Mouse (Mus musculus): ENCODE results near the gene Zfp512b.

The Zfp512b gene

DNA sequence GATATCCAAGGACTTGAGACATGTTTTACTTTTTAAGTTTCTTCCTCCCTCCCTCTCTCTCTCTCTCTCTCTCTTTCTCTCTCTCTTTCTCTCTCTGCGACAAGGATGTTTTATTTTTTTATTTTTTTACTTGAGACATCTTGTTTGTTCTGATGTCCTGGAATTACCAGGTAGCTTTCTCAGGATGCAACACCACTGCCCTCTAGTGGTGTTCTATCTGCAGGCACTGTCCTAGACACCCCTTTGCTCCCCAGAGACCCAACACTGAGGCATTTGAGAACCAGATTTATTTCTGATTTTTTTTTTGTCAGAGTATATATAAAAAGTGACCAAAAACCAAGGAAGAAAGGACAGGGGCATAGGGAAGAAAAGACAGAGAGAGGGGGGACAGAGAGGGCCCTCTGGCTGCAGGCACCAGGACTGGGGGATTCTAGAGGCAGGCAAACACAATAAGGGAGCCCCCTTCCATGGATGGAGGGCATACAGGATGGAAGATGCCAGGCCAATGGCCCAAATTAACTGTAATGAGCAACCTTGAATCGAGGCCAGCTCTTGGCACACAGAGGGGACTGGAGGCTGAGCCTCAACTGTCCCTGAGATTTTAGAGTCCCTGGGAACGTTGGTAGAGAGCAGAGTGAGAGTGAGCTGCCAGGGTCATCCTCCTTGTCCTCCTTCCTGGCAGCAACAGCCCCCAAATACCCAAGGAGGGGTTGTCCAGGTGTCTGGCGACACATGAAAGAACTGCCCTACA, 2.5 kb upstream of the Zfp512b start:
- ChIA-PET CTCF (interaction anchor here (0.5 to 1.6 kb wide), 29 partner anchors 9 to 385 kb away, joined by 3 to 14 read pairs (median 4); partner anchors contain the start of genes Dnajc5 (in 1 of the 4) and Uckl1 (in 1 of the 4)), POLR2A (interaction anchor here in 2 of 4 experiments (0.6 to 2.7 kb wide), 6 partner anchors 24 to 282 kb away, joined by 3 to 7 read pairs (median 3); partner anchors contain the start of genes Dnajc5 (in 1 of the 2), Oprl1 (in 1 of the 2) and Tcea2 (in 1 of the 2))

DNA sequence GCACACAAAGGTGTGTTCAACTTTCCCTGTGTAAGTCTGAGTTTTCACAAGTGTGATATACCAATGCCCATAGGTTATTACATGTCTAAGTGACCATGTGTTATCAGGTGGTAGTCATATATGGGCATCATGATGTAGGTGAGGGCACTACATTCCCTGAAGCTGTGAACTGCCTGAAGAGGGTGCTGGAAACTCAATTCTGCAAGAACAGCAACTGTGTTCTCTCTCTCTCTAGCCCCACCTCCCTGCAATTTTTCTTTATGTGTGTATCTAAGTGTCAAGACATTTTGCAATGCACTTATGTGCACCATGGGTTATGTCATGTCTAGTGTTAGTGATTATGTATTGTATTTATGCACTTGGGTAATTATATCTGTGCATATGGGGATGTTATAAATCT, 1.3 kb upstream of the Zfp512b start:
- ChIA-PET POLR2A (interaction anchor here in 1 of 4 experiments (1.1 kb wide), 1 partner anchor 100 kb away, joined by 3 read pairs; the partner anchor contains the start of gene Rgs19), CTCF (interaction anchor here in 2 of 4 experiments (1.1 to 1.6 kb wide), 3 partner anchors 26 to 201 kb away, joined by 5 to 7 read pairs (median 5); partner anchors contain the start of gene Dnajc5 (in 1 of the 2))

GRCm38 (mm10) chr2:181593042-181593421, 429 bp upstream of the Zfp512b start:
- POLR2A ChIA-PET, result interaction anchor here in 1 of 4 experiments (0.6 to 1.1 kb wide), 2 partner anchors 100 to 1244 kb away, joined by 3 read pairs; partner anchors contain the start of gene Rgs19
- CTCF ChIA-PET, result interaction anchor here in 2 of 4 experiments (0.6 to 0.8 kb wide), 2 partner anchors 30 to 554 kb away, joined by 4 to 12 read pairs; no protein-coding TSS in a partner anchor

GRCm38 (mm10) chr2:181591528-181592085, 996 bp downstream of the Zfp512b start, which contains the start of gene Prpf6:
Gene Prpf6, plus strand, starts transcription at chr2:181591868.
- CTCF ChIA-PET, result interaction anchor here in 2 of 4 experiments (0.5 to 0.7 kb wide), 2 partner anchors 25 to 71 kb away, joined by 3 read pairs; partner anchors contain the start of gene Dnajc5 (in 1 of the 2)
- POLR2A ChIA-PET, result interaction anchor here (1.3 to 3.3 kb wide), 5 partner anchors 9 to 206 kb away, joined by 3 to 19 read pairs (median 4); partner anchors contain the start of gene Samd10 (in 1 of the 4)

- ChIA-PET CTCF (interaction anchor here in 1 of 4 experiments (1.2 to 1.3 kb wide), 2 partner anchors 11 to 22 kb away, joined by 3 read pairs; no protein-coding TSS in a partner anchor), POLR2A (interaction anchor here in 2 of 4 experiments (0.9 to 3.3 kb wide), 6 partner anchors 9 to 222 kb away, joined by 3 to 19 read pairs (median 4); partner anchors contain the start of genes Samd10 (in 2 of the 2) and Tpd52l2 (in 1 of the 2))
Observed at GRCm38 (mm10) chr2:181590471-181590870, 2.1 kb downstream of the Zfp512b start.

DNA sequence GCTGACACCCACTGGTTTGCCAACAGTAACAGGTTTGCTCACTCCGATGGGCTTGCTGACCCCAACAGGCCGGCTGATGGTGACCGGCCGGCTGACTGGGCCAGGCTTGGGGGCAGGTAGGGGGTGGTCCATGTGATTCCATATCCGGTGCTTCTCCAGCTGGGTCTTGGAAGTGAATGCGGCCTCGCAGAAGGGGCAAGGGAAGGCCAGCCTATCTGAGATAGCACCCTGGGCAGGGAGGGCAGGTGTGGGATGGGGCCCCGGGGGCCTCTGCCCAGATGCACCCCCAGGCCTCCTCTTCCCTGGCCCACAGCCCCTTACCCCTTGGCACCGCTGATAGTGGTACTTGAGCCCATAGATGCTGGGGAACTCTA, 2.9 kb downstream of the Zfp512b start:
- POLR2A ChIA-PET, result interaction anchor here in 2 of 4 experiments (1.2 to 3.3 kb wide), 3 partner anchors 9 to 222 kb away, joined by 3 to 19 read pairs (median 4); partner anchors contain the start of gene Samd10 (in 2 of the 2)
- CTCF ChIA-PET, result interaction anchor here in 1 of 4 experiments (1.2 to 1.3 kb wide), 2 partner anchors 12 to 22 kb away, joined by 3 read pairs; no protein-coding TSS in a partner anchor

- ChIA-PET CTCF (interaction anchor here in 1 of 4 experiments (1.2 to 1.3 kb wide), 2 partner anchors 12 to 21 kb away, joined by 3 read pairs; no protein-coding TSS in a partner anchor), POLR2A (interaction anchor here in 2 of 4 experiments (1.2 to 3.3 kb wide), 2 partner anchors 11 to 221 kb away, joined by 3 to 19 read pairs; partner anchors contain the start of gene Samd10 (in 1 of the 2))
Observed at GRCm38 (mm10) chr2:181589011-181589731, 3.4 kb downstream of the Zfp512b start.

DNA sequence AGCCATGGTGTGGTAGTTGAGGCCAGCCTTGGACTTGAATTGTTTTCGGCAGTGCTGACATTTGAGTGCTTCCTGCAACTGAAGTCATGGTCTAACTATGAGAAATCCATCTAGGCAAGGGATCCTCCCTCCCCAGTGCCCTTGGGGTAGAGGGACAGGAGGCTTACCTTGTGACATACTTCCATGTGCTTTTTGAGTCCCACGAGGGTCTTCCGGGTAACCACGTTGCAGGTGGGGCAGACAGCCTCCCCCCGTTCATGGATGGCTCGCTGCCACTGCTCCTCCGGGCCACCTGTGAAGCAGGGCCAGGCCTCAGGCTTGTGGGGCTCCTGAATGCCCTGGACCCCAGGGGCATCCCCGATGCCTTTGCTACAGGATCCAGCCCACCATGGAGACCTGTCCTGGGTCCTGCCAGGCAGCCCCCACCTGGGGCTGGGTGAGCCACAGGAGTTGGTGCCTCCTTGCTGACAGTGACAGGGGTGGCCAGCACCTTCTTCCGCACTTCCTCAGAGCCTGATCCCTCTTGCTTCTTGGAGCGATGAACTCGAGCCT, 4.3 kb downstream of the Zfp512b start:
- CTCF ChIA-PET, result no interaction called here
- POLR2A ChIA-PET, result no interaction called here

GRCm38 (mm10) chr2:181587796-181588195, 4.8 kb downstream of the Zfp512b start:
- POLR2A ChIA-PET, result no interaction called here
- CTCF ChIA-PET, result no interaction called here

DNA sequence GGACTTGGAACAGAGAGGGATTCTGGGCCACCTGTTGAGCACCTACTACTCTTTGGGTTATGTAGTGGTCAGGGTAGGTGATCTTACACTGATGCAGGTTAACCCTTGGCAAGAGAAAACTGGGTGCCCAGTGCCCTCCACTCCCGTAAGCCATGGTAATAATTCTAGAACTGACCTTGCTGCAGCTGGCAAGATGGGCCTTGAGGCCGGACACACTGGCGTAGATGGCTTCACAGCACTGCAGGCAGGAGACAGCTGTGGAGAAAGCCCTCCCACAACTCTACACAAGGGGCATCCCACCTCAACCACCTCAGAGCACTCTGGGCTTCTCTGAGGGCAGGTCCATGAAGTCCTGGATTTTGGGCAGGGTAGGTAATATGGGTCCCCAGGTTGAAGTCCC, 6.5 kb downstream of the Zfp512b start:
- POLR2A ChIA-PET, result interaction anchor here in 2 of 4 experiments (1.2 to 2.5 kb wide), 2 partner anchors 14 to 15 kb away, joined by 3 to 14 read pairs; partner anchors contain the start of gene Samd10 (in 1 of the 2)

DNA sequence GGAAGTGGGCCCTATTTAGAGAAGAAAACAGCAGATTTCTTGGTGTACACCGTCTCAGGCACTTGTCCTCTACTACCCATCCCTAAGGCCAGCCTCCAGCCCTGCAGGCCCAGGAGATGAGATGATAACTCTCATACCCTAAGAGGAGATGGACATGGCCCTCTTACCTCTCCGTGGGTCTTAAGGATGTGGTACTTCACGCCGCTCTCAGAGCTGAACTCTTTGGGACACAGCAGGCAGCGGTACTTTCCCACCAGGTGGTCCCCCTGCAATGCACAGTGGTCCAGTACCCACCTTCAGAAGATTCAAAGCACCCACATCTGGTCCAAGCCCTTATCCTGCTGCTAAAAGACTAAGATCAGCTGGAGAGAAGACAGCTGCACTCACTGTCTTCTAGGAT, 7.1 kb downstream of the Zfp512b start:
- ChIA-PET POLR2A (interaction anchor here in 2 of 4 experiments (0.8 to 5.9 kb wide), 4 partner anchors 14 to 66 kb away, joined by 3 to 26 read pairs (median 8); partner anchors contain the start of genes Samd10 (in 2 of the 2) and Dnajc5 (in 1 of the 2)), CTCF (interaction anchor here in 2 of 4 experiments (0.9 to 1.6 kb wide), 2 partner anchors 9 to 10 kb away, joined by 3 to 5 read pairs; no protein-coding TSS in a partner anchor)

More for the DNA sequence above, 6.5 kb downstream of the Zfp512b start:
- CTCF ChIA-PET, result interaction anchor here in 1 of 4 experiments (0.9 kb wide), 1 partner anchor 9 kb away, joined by 3 read pairs; no protein-coding TSS in a partner anchor

GRCm38 (mm10) chr2:181584411-181584942, 8.1 kb downstream of the Zfp512b start, which contains the start of gene Uckl1:
Gene Uckl1, minus strand, starts transcription at chr2:181584892.
- ChIA-PET POLR2A (interaction anchor here in 2 of 4 experiments (0.8 to 5.9 kb wide), 6 partner anchors 11 to 65 kb away, joined by 3 to 46 read pairs (median 9); partner anchors contain the start of genes Samd10 (in 2 of the 2) and Dnajc5 (in 1 of the 2)), CTCF (interaction anchor here in 2 of 4 experiments (0.6 to 1.6 kb wide), 2 partner anchors 11 to 316 kb away, joined by 5 to 11 read pairs; no protein-coding TSS in a partner anchor)

DNA sequence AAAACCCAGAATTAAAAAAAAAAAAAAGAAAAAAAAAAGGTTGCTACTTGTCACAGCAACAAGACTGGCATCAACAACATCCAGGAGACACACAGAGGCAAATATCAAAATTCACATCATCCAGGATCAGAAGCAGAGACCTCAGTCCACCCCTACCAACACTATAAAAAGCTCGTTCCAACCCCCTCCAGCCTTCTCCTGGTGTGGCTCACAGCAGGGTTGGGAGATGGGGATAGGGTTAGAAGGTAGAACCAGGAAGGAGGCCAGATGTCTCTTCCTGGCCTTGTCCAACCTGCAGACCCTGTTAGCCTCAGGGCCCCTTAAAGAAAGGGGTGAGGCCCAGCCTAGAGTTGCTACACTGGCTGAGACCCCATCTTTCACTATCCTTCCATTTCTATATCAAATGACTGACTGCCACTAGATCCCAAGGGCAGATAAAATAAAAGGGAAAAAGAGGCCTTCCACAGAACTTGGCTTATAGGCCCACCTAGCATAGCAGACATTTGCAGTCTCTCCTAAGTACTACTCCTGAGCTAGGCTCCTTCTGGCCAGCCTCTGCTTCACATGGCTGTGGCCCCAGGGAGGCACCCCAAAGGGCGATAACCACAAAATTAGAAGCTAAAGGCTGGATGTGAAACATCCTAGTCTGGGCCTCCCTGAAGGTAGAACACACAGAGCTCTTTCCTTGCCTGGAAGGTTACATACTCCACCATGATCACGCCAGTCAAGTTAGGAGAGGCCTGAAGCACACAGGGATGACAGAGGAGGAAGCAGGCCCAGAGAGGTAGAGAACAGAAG, 8.9 kb downstream of the Zfp512b start:
- POLR2A ChIA-PET, result interaction anchor here (0.7 to 5.9 kb wide), 7 partner anchors 15 to 818 kb away, joined by 3 to 46 read pairs (median 5); partner anchors contain the start of genes Dnajc5 (in 1 of the 4) and Samd10 (in 1 of the 4)

DNA sequence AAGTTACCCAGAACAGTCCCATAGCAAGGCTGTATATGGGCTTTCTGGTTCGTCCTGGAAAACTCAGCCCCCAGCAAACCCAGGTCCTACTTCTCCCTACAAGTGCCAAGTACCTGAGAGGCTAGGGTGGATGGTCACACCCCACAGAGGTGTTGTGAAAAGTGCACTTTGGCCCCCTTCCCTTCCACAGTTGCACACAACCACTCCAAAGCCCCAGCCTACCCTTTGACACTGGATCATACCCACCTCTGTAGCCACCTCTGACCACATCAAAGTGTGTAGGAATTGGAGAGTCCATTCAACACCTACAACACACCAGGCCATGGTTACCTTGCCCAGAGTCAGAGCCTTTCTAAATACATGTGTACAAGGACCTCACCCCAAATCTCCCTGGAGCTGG, 9.7 kb downstream of the Zfp512b start:
- POLR2A ChIA-PET, result interaction anchor here (0.7 to 5.9 kb wide), 10 partner anchors 9 to 201 kb away, joined by 3 to 46 read pairs (median 6); partner anchors contain the start of genes Dnajc5 (in 2 of the 4) and Samd10 (in 1 of the 4)
- CTCF ChIA-PET, result interaction anchor here in 1 of 4 experiments (1.0 kb wide), 1 partner anchor 61 kb away, joined by 3 read pairs; no protein-coding TSS in a partner anchor

More for the DNA sequence above, 8.9 kb downstream of the Zfp512b start:
- CTCF ChIA-PET, result no interaction called here

GRCm38 (mm10) chr2:181582358-181582757, 10.2 kb downstream of the Zfp512b start:
- CTCF ChIA-PET, result interaction anchor here in 3 of 4 experiments (0.8 to 1.9 kb wide), 4 partner anchors 17 to 96 kb away, joined by 3 to 8 read pairs (median 3); partner anchors contain the start of gene Samd10 (in 1 of the 3)
- POLR2A ChIA-PET, result interaction anchor here in 3 of 4 experiments (0.9 to 5.9 kb wide), 10 partner anchors 9 to 469 kb away, joined by 3 to 46 read pairs (median 6); partner anchors contain the start of genes Dnajc5 (in 2 of the 3) and Samd10 (in 1 of the 3)

Measured in embryonic stem cell, embryonic (primary cell).